Mouse (Mus musculus) G1E (cell line): ENCODE results near the gene Nepn. TPM values are rescaled to one million over a fixed set of nuclear protein-coding genes. Genes with fewer than 3 reads are reported as not detected.

Experiments
- ATAC-seq: 2 replicates; pipeline ENCODE4 v1.8.0; 2016; ENCODE audit warnings: mild to moderate bottlenecking; ENCODE audit not compliant: insufficient number of reproducible peaks, poor library complexity, low FRiP score, severe bottlenecking; ENCODE audit errors: extremely low read depth
- DNase-seq: peaks from one replicate; pipeline ENCODE4 v3.0.0; 2012; ENCODE audit warnings: low spot score
- H3K27me3 ChIP-seq: 2 replicates; pipeline ENCODE4 v1.6.1; 2012; ENCODE audit warnings: mild to moderate bottlenecking, low read length, inconsistent platforms; ENCODE audit not compliant: insufficient read depth
- H3K36me3 ChIP-seq: replicated peaks from 2 replicates; pipeline ENCODE3; 2012; ENCODE audit warnings: mild to moderate bottlenecking, inconsistent platforms
- H3K4me1 ChIP-seq: 2 replicates; pipeline ENCODE4 v1.6.1; 2012; ENCODE audit warnings: low read depth, low read length, inconsistent platforms, mixed read lengths; ENCODE audit not compliant: insufficient read depth
- H3K4me3 ChIP-seq: 2 replicates; pipeline ENCODE4 v1.5.1; 2012; ENCODE audit warnings: low read depth, mild to moderate bottlenecking, inconsistent platforms, low read length, moderate library complexity, mixed read lengths
- H3K9me3 ChIP-seq: replicated peaks from 2 replicates; pipeline ENCODE4 v1.6.1; 2012; ENCODE audit warnings: inconsistent platforms
- CTCF ChIP-seq: IDR thresholded peaks from 2 replicates; pipeline ENCODE4 v1.5.1; 2012; ENCODE audit warnings: low read depth, low read length, inconsistent platforms, mixed read lengths
- GATA1 ChIP-seq: IDR thresholded peaks from 2 replicates; pipeline ENCODE4 v1.6.1; 2012; ENCODE audit warnings: borderline replicate concordance, low read length, inconsistent platforms, mixed read lengths
- GATA2 ChIP-seq: IDR thresholded peaks from 2 replicates; pipeline ENCODE4 v1.6.1; 2012; ENCODE audit warnings: low read depth, low read length, inconsistent platforms, borderline replicate concordance
- POLR2AphosphoS5 ChIP-seq: IDR thresholded peaks from 2 replicates; pipeline ENCODE4 v1.6.1; 2012; ENCODE audit warnings: low read depth, low read length, inconsistent platforms; ENCODE audit not compliant: insufficient replicate concordance
- TAL1 ChIP-seq: conservative IDR thresholded peaks from 2 replicates; pipeline ENCODE4 v1.6.1; 2012; ENCODE audit warnings: low read depth, low read length, inconsistent platforms, mixed read lengths
- polyA plus RNA-seq: library from polyadenylated mRNA; stranded (reverse); fragments of >175 nt; gene quantifications from 2 replicates; pipeline ENCODE4 v1.2.3, GENCODE M21; 2012
- total RNA-seq, 2 experiments: library from RNA; stranded (forward) in 1 of 2; stranded (reverse) in 1 of 2; fragments of 200-1000 nt in 1 of 2; fragments of >200 nt in 1 of 2; fragmentation: Nextera tagmentation in 1 of 2; gene quantifications; 2 replicates each; pipeline ENCODE4 v1.2.3; 2014 to 2017

Gene Nepn
- total and polyA plus RNA-seq, 3 experiments: not detected

DNA sequence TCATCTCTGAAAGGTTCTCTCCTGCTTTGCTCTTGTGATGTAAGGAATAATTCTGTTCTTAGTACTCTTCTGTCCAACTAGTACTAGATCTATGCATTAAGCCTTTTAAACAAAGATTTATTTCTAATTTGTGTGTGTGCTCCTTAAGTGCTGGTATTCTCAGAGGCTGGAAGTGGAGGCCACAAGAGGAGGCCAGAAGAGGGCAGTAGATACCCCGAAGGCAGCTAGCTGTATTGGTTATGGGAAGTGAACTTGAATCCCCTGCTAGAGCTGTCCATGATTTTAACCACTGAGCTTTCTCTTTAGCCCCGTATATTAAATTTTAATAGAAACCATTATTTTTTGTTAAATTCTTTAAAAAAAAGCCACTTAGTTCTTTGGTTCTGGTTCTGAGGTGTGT, 34.3 kb downstream of the Nepn start:
- Histone ChIP-seq H3K36me3 (peaks cover 24% of the 10 kb centered on the region), H3K27me3 (no peaks in the 10 kb centered on the region), H3K9me3 (no peaks in the 10 kb centered on the region), H3K4me3 (no peak overlapping the region), H3K4me1 (peaks cover 8% of the 10 kb centered on the region; the same call in 1 of the 2 replicates)
- DNase-seq (no peak), ATAC-seq (no peak)
- TF ChIP-seq GATA1: no peak
- no peak for TF ChIP-seq GATA2
- TF ChIP-seq TAL1: no peak
- no peak for TF ChIP-seq CTCF
- TF ChIP-seq POLR2AphosphoS5: no peak

DNA sequence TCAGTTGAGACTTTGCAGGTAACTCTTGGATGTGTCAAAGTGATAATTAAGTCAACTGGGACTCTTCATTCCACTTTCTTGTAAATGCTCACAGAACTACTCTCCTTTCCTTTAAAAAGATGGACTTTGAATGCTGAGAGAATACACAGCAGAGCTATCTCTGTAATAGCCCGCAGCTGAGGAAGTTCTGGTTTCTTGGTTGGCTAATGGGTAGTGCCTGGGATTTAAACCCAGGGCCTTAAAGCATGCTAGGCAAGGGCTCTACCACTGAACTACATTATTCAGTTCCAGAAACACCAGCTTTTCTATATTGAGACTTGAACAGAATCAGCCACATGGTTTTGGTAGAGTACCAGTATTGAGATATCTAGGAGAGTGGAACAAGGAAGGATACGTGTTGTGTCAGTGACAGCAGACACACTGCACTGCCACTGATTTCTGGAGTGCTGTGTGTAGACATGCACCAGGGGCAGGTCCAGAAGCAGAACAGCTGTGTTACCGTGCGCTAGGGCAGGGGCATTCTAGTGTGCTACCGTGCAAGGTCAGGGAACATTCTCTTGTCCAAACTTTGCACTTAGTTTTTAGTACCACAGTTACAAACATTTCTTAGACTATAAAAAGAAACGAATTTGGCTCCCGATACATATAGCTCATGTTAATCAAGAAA, 37.7 kb downstream of the Nepn start:
- ATAC-seq: no peak
- TF ChIP-seq GATA2: no peak
- TF ChIP-seq POLR2AphosphoS5: no peak
- TF ChIP-seq GATA1: no peak
- TF ChIP-seq TAL1: no peak
- no peak for TF ChIP-seq CTCF
- DNase-seq: no peak
- H3K9me3 ChIP-seq: no peaks in the 10 kb centered on the region
- H3K27me3 ChIP-seq: no peaks in the 10 kb centered on the region
- H3K4me1 ChIP-seq: no peaks in the 10 kb centered on the region
- peaks cover 35% of the 10 kb centered on the region for H3K36me3 ChIP-seq
- no peak overlapping the region for H3K4me3 ChIP-seq

DNA sequence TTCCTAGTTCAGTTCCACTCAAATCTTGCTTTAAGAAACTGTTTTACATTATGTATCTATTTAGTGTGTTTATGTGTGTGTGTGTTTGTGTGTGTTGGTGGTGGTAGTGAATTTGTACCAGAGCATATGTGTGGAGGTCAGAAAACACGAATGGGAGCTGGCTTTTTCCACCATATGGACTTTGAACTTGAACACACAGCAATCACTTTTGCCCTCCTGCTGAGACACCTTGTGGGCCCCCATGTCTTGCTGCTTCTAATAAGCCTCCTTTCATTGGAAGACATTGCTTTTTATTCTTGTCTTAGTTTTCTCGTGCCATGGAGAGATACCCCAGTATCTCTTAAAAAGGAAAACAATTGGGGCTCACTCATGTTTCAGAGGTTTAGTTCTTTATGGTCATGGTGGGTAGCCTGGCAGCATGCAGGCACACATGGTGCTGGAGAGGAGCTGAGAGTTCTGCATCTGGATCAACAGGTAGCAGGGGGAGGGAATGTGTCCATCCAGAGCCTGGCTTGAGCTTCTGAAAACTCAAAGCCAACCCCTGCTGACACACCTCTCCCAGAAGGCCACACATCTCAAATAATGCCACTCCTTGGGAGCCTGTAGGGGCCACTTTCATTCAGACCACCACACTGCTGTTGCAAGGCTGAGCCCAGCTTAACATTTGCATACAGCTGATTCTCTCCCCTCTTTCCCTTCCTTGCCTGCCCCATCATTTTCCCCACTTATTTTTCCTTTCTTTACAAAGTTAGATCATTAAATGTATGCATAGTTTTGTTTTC, 39.1 kb downstream of the Nepn start:
- no peaks in the 10 kb centered on the region for H3K9me3 ChIP-seq
- H3K27me3 ChIP-seq: no peaks in the 10 kb centered on the region
- H3K36me3 ChIP-seq: peaks cover 33% of the 10 kb centered on the region
- no peak for ATAC-seq
- no peak for DNase-seq
- no peak for TF ChIP-seq GATA2
- TF ChIP-seq POLR2AphosphoS5: no peak
- no peak for TF ChIP-seq CTCF
- no peak for TF ChIP-seq TAL1
- TF ChIP-seq GATA1: no peak
- no peaks in the 10 kb centered on the region for H3K4me1 ChIP-seq
- H3K4me3 ChIP-seq: no peak overlapping the region

DNA sequence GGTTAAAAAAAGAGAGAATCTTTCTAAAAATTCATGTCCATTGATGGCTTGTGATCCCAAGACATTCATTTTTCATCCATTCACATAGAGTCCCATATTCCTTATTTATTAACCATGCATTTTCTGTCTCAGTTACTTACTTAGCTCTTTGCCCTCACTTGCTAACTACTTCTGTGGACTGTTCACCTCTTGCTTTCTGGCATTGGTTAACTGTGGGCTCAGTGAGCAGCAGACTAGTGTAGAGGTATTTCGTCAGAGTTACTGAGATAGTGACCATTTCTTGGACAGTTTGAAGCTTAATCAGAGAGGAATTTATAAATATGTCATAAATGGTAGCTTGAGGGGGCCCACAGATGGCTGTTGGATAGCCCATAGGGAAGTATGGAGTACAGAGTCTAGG, 42.2 kb downstream of the Nepn start:
- Histone ChIP-seq H3K4me3 (no peak overlapping the region), H3K4me1 (no peaks in the 10 kb centered on the region), H3K9me3 (no peaks in the 10 kb centered on the region), H3K36me3 (peaks cover 55% of the 10 kb centered on the region), H3K27me3 (no peaks in the 10 kb centered on the region)
- no peak for ATAC-seq
- no peak for DNase-seq
- no peak for TF ChIP-seq CTCF
- TF ChIP-seq POLR2AphosphoS5: no peak
- no peak for TF ChIP-seq TAL1
- TF ChIP-seq GATA2: no peak
- TF ChIP-seq GATA1: no peak

GRCm38 (mm10) chr10:52434836-52435235, 46.1 kb downstream of the Nepn start:
- no peaks in the 10 kb centered on the region for H3K4me1 ChIP-seq
- ATAC-seq: no peak

More at GRCm38 (mm10) chr10:52434836-52435235, 46.1 kb downstream of the Nepn start:
- no peak for DNase-seq
- H3K9me3 ChIP-seq: no peaks in the 10 kb centered on the region
- H3K36me3 ChIP-seq: peaks cover 54% of the 10 kb centered on the region
- H3K27me3 ChIP-seq: no peaks in the 10 kb centered on the region
- no peak overlapping the region for H3K4me3 ChIP-seq
- TF ChIP-seq CTCF: no peak
- TF ChIP-seq TAL1: no peak
- no peak for TF ChIP-seq GATA2
- TF ChIP-seq POLR2AphosphoS5: no peak
- no peak for TF ChIP-seq GATA1

Other genes starting within 250 kb of the Nepn start
- gene Ros1, start 193.7 kb upstream of the Nepn start, total RNA-seq (2014; fragmentation: Nextera tagmentation): not detected in 2 replicates
- under 0.01 TPM in 1 of 2 replicates, not detected in the other for gene Ros1, start 193.7 kb upstream of the Nepn start, total RNA-seq (2017)
- not detected in 2 replicates for gene Ros1, start 193.7 kb upstream of the Nepn start, polyA plus RNA-seq
- not detected in 2 replicates for gene Dcbld1, start 155.4 kb upstream of the Nepn start, total RNA-seq (2014; fragmentation: Nextera tagmentation)
- under 0.01 and 0.06 TPM in 2 replicates for gene Dcbld1, start 155.4 kb upstream of the Nepn start, total RNA-seq (2017)
- gene Dcbld1, start 155.4 kb upstream of the Nepn start, polyA plus RNA-seq: not detected in 2 replicates
- gene Gm26741, start 30.2 kb upstream of the Nepn start, total RNA-seq (2014; fragmentation: Nextera tagmentation): not detected in 2 replicates
- gene Gm26741, start 30.2 kb upstream of the Nepn start, total RNA-seq (2017): not detected in 2 replicates
- not detected in 2 replicates for gene Gm26741, start 30.2 kb upstream of the Nepn start, polyA plus RNA-seq
- gene Gopc, start 6.8 kb upstream of the Nepn start, total RNA-seq (2014; fragmentation: Nextera tagmentation): 15.0 and 16.8 TPM in 2 replicates
- gene Gopc, start 6.8 kb upstream of the Nepn start, total RNA-seq (2017): 8.9 and 14.1 TPM in 2 replicates
- 1.5 and 1.9 TPM in 2 replicates for gene Gopc, start 6.8 kb upstream of the Nepn start, polyA plus RNA-seq
- gene Nus1, start 28.6 kb downstream of the Nepn start, total RNA-seq (2014; fragmentation: Nextera tagmentation): 8.3 and 12.0 TPM in 2 replicates
- gene Nus1, start 28.6 kb downstream of the Nepn start, total RNA-seq (2017): 10.2 and 12.7 TPM in 2 replicates
- gene Nus1, start 28.6 kb downstream of the Nepn start, polyA plus RNA-seq: 7.6 and 9.0 TPM in 2 replicates